Mouse (Mus musculus) heart, embryonic 15.5 days (tissue): ENCODE data around the gene Zc3h10. TPM values are rescaled to one million over a fixed set of nuclear protein-coding genes. Genes with fewer than 3 reads are reported as not detected.
"Not testable (repeated sequence)": the region's sequence is repeated elsewhere in the genome, so short reads cannot be mapped to it uniquely, and the experiment has no call there.

Source experiments
- ATAC-seq: fragments of 200-750 bp; cut with Nextera tagmentation; replicated peaks from 2 replicates; pipeline ENCODE4 v1.8.0; 2017; ENCODE audit warnings: low read depth, moderate TSS enrichment; ENCODE audit not compliant: insufficient number of reproducible peaks, insufficient read depth, low FRiP score
- H3K27ac ChIP-seq: fragments of 300-500 bp; sonication (generic); 2 replicates; pipeline ENCODE4 v1.5.1; 2015; ENCODE audit warnings: mild to moderate bottlenecking, inconsistent platforms
- H3K27me3 ChIP-seq: fragments of 300-500 bp; sonication (generic); 2 replicates; pipeline ENCODE4 v1.6.1; 2015; ENCODE audit warnings: inconsistent platforms
- H3K36me3 ChIP-seq: fragments of 300-500 bp; sonication (generic); 2 replicates; pipeline ENCODE4 v1.6.1; 2015; ENCODE audit warnings: mild to moderate bottlenecking, inconsistent platforms
- H3K4me1 ChIP-seq: fragments of 300-500 bp; sonication (generic); replicated peaks from 2 replicates; pipeline ENCODE4 v1.6.1; 2015; ENCODE audit warnings: inconsistent platforms
- H3K4me2 ChIP-seq: fragments of 300-500 bp; sonication (generic); 2 replicates; pipeline ENCODE4 v1.6.1; 2015; ENCODE audit warnings: inconsistent platforms, mild to moderate bottlenecking, moderate library complexity
- H3K4me3 ChIP-seq: fragments of 300-500 bp; sonication (generic); 2 replicates; pipeline ENCODE4 v1.5.1; 2015; ENCODE audit warnings: mild to moderate bottlenecking, inconsistent platforms
- H3K9ac ChIP-seq: fragments of 300-500 bp; sonication (generic); 2 replicates; pipeline ENCODE4 v1.6.1; 2015; ENCODE audit warnings: mild to moderate bottlenecking, inconsistent platforms
- H3K9me3 ChIP-seq: fragments of 300-500 bp; sonication (generic); replicated peaks from 2 replicates; pipeline ENCODE4 v1.6.1; 2016; ENCODE audit warnings: inconsistent platforms
- WGBS: fragments of 180-500 bp; shearing (Covaris S2); methylation state at CpG from one replicate; pipeline ENCODE4 v1.1.7; 2015; ENCODE audit warnings: mixed read lengths; 5-methylcytosine and 5-hydroxymethylcytosine counted together
- polyA plus RNA-seq: library from polyadenylated mRNA; unstranded; fragments of >200 nt; fragmentation: Nextera tagmentation; extraction: Ambion mirVana; gene quantifications from 2 replicates; pipeline ENCODE4 v1.2.1, GENCODE M21; 2015

Gene Zc3h10
- polyA plus RNA-seq, 1 experiment from 2014 or later = 10.2 TPM

- not testable (repeated sequence) for H3K4me1 ChIP-seq, H3K36me3 ChIP-seq, H3K9me3 ChIP-seq, ATAC-seq, H3K4me2 ChIP-seq, H3K27ac ChIP-seq, H3K27me3 ChIP-seq, H3K9ac ChIP-seq, H3K4me3 ChIP-seq
- 81% methylated on average over 11 of the region's 11 CpGs for WGBS
Measured at GRCm38 (mm10) chr10:128550144-128550823, 2.7 kb upstream of the Zc3h10 start.

GRCm38 (mm10) chr10:128549682-128550057 is 2.1 kb upstream of the Zc3h10 start:
- H3K36me3 ChIP-seq, H3K9me3 ChIP-seq, ATAC-seq, H3K4me1 ChIP-seq, H3K27me3 ChIP-seq, H3K4me3 ChIP-seq, H3K9ac ChIP-seq: not testable (repeated sequence)
- Histone ChIP-seq H3K4me2 (peak overlapping the region; percentile 32; the same call in 1 of the 2 replicates), H3K27ac (peak overlapping the region; percentile 94; the same call in 1 of the 2 replicates)
- 67% methylated on average over 6 of the region's 6 CpGs for WGBS

DNA sequence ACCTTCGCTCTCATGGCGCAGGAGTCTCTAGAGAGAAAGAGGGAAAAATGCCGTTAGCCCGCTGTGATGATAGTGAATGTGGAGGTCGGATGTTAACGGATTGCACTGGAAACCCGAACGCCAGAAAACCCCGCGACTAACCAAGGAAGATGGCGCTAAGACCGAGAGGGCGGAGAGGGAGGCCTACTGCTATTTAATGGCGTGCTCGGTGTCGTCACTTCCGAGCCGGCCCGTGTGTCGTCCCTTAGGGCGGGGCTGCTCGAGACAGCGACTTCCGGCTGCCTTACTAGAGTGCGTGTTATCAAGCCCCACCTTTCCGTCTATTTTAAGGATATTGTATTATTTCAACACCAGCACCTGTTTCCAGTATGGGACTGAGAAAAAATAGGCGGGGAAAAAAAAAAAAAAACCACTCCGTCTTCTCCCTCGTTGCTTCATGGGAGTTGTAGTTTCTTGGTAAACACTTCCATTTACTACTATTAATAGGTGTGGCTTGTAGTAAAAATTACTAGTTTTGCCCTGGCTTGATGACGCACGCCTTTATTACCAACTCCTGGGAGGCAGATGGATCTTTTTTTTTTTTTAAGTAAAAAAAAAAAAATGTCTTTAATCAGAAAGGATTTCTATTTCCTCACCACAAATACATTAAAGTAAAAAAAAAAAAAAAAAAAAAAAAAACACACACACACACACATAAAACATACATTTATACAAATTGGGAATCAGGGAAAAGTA is 1.5 kb upstream of the Zc3h10 start, which contains the start of gene Rpl41:
Gene Rpl41 (minus strand): TSS at position 359 of the 735 bp plus-strand sequence.
- peaks cover 14% of the 10 kb centered on the region for H3K36me3 ChIP-seq
- peak within 1 kb of the TSS; percentile 68 for H3K4me3 ChIP-seq
- H3K27ac ChIP-seq = peak within 1 kb of the TSS; percentile 94
- ATAC-seq = peak; percentile 88
- no peaks in the 10 kb centered on the region for H3K27me3 ChIP-seq
- peak within 1 kb of the TSS; percentile 87 for H3K4me2 ChIP-seq
- H3K4me1 ChIP-seq = peaks cover 10% of the 10 kb centered on the region
- under 1% methylated on average over 31 of the region's 31 CpGs for WGBS
- no peaks in the 10 kb centered on the region for H3K9me3 ChIP-seq
- peak within 1 kb of the TSS; percentile 67 for H3K9ac ChIP-seq

DNA sequence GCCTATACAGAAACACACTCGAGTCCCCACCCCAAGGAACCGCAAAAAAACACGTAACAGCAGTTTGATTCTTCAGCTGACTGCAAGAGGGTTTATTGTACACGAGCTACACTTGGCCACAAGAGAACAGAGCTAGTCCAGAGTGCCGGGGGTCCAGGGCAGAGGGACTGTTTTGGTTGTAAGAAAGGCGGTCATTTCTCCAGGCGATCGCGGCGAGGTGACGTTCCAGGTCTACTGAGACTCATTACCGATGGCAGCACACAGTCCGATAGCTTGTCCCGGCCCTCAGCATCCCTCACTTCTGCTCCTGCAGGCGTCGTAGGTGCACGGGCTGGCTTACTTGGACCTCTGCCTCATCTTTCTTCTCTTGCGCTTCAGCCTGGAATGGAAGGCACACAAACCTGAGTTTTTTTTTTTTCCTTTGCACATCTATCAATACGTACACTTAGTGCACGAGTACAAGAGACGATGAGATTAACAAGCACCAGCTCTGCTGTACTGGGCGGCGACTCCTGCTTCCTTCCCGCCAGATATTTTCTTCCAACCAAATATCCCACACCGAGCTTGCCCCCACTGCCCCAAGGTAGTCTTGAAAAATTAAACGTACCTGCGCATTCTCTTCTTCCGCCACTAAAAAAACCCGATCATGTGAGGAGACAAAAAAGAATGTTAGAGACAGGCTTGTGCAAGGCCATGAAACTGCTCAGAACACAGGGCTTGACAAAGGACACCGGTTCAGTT is 647 bp upstream of the Zc3h10 start:
- Histone ChIP-seq H3K4me2 (peak overlapping the region; percentile 87), H3K27ac (peak overlapping the region; percentile 96), H3K4me1 (peaks cover 18% of the 10 kb centered on the region), H3K4me3 (peak overlapping the region; percentile 68), H3K9ac (peak overlapping the region; percentile 67), H3K36me3 (peaks cover 23% of the 10 kb centered on the region)
- ATAC-seq, H3K9me3 ChIP-seq, H3K27me3 ChIP-seq: not testable (repeated sequence)
- 2% methylated on average over 30 of the region's 30 CpGs for WGBS

- ATAC-seq = no peak
- H3K4me1 ChIP-seq = peaks cover 21% of the 10 kb centered on the region
- 17% methylated on average over 7 of the region's 7 CpGs for WGBS
Measured at GRCm38 (mm10) chr10:128546787-128547186, 787 bp downstream of the Zc3h10 start.

GRCm38 (mm10) chr10:128546361-128546760 is 1.2 kb downstream of the Zc3h10 start:
- no peaks in the 10 kb centered on the region for H3K27me3 ChIP-seq
- peak overlapping the region; percentile 96 for H3K27ac ChIP-seq
- H3K4me2 ChIP-seq = peak overlapping the region; percentile 87
- ATAC-seq = no peak
- H3K4me1 ChIP-seq = peaks cover 21% of the 10 kb centered on the region
- 9% methylated on average over 4 of the region's 4 CpGs for WGBS
- peak overlapping the region; percentile 64; the same call in 1 of the 2 replicates for H3K9ac ChIP-seq
- H3K4me3 ChIP-seq = peak overlapping the region; percentile 68
- no peaks in the 10 kb centered on the region for H3K9me3 ChIP-seq
- peaks cover 34% of the 10 kb centered on the region for H3K36me3 ChIP-seq

More at GRCm38 (mm10) chr10:128546787-128547186, 787 bp downstream of the Zc3h10 start:
- peak overlapping the region; percentile 68 for H3K4me3 ChIP-seq
- H3K9me3 ChIP-seq = no peaks in the 10 kb centered on the region
- H3K27ac ChIP-seq = peak overlapping the region; percentile 96
- H3K36me3 ChIP-seq = peaks cover 34% of the 10 kb centered on the region
- peak overlapping the region; percentile 87 for H3K4me2 ChIP-seq
- H3K27me3 ChIP-seq = no peaks in the 10 kb centered on the region
- H3K9ac ChIP-seq = peak overlapping the region; percentile 64

DNA sequence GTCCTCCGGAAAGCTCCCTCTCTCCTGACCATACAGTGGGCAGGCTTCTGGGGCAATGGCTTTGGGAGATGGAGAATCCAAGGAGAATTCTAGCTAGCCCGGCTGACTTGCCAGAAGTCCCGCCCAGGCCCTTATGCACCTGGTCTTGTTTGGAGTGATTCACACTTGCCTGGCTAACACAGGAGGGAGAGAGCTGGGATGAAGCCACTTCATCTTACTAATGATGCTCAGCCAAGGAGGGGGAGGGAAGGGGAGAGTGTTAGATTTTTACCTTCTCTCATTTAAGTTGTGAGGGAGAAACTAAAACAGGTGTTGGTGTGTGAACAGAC is 2.0 kb downstream of the Zc3h10 start:
- peaks cover 34% of the 10 kb centered on the region for H3K36me3 ChIP-seq
- no peak overlapping the region for H3K4me2 ChIP-seq
- no peak overlapping the region for H3K27ac ChIP-seq
- H3K9me3 ChIP-seq = no peaks in the 10 kb centered on the region
- no peak overlapping the region for H3K4me3 ChIP-seq
- no peak overlapping the region for H3K9ac ChIP-seq
- H3K27me3 ChIP-seq = no peaks in the 10 kb centered on the region
- peaks cover 21% of the 10 kb centered on the region for H3K4me1 ChIP-seq
- ATAC-seq = no peak
- 84% methylated on average over 3 of the region's 3 CpGs for WGBS

GRCm38 (mm10) chr10:128544674-128545569 is 2.7 kb downstream of the Zc3h10 start:
- H3K9ac ChIP-seq = no peak overlapping the region
- peaks cover 21% of the 10 kb centered on the region for H3K4me1 ChIP-seq
- 93% methylated on average over 37 of the region's 37 CpGs for WGBS
- H3K9me3 ChIP-seq = no peaks in the 10 kb centered on the region
- ATAC-seq = no peak
- no peaks in the 10 kb centered on the region for H3K27me3 ChIP-seq
- H3K4me2 ChIP-seq = no peak overlapping the region
- no peak overlapping the region for H3K4me3 ChIP-seq
- H3K36me3 ChIP-seq = peaks cover 34% of the 10 kb centered on the region
- H3K27ac ChIP-seq = no peak overlapping the region

- no peak overlapping the region for H3K9ac ChIP-seq
- H3K36me3 ChIP-seq = peaks cover 34% of the 10 kb centered on the region
- no peaks in the 10 kb centered on the region for H3K27me3 ChIP-seq
- no peak for ATAC-seq
- 95% methylated on average over 15 of the region's 15 CpGs for WGBS
- no peaks in the 10 kb centered on the region for H3K9me3 ChIP-seq
- no peak overlapping the region for H3K4me2 ChIP-seq
- H3K4me3 ChIP-seq = no peak overlapping the region
- peaks cover 19% of the 10 kb centered on the region for H3K4me1 ChIP-seq
- no peak overlapping the region for H3K27ac ChIP-seq
Measured at GRCm38 (mm10) chr10:128544151-128544657, 3.4 kb downstream of the Zc3h10 start.

DNA sequence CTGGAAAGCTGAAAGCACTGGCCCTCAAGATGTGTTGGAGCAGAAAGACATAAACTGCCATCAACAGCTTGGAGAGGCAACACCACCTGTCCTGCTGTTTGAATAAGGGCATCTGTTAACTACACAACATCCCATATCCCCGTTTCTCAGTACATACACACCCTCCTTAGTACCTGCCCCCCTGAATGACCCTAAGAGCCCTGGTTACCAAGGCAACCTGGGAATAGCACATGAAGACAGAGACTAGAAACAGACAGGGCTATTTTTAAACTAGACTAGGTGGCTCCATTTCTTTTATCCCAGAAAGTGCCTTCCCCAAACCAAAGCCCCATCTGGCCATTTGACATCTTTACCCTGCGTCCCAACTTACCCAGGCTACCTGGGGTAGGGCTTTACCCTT is 4.5 kb downstream of the Zc3h10 start:
- Histone ChIP-seq H3K9ac (0 out of 2 replicates have a peak overlapping the region, but pooled peaks have one; percentile 7), H3K9me3 (no peaks in the 10 kb centered on the region), H3K27ac (no peak overlapping the region), H3K4me2 (no peak overlapping the region), H3K4me3 (no peak overlapping the region), H3K36me3 (peaks cover 34% of the 10 kb centered on the region), H3K27me3 (no peaks in the 10 kb centered on the region), H3K4me1 (peaks cover 19% of the 10 kb centered on the region)
- WGBS = 52% methylated on average over 2 of the region's 2 CpGs
- ATAC-seq = no peak
